Mouse (Mus musculus) embryonic facial prominence, embryonic 15.5 days (tissue): ENCODE data around the gene Trmt10b. TPM values are rescaled to one million over a fixed set of nuclear protein-coding genes. Genes with fewer than 3 reads are reported as not detected.

ENCODE experiments used
- ATAC-seq: fragments of 200-750 bp; cut with Nextera tagmentation; 2 replicates; pipeline ENCODE4 v1.8.0; 2017; ENCODE audit warnings: low read depth, moderate TSS enrichment; ENCODE audit not compliant: insufficient number of reproducible peaks, low FRiP score, low TSS enrichment
- H3K27ac ChIP-seq: fragments of 300-500 bp; sonication (generic); replicated peaks from 2 replicates; pipeline ENCODE4 v1.5.1; 2015; ENCODE audit warnings: mild to moderate bottlenecking, inconsistent platforms
- H3K27me3 ChIP-seq: fragments of 300-500 bp; sonication (generic); 2 replicates; pipeline ENCODE4 v1.6.1; 2015; ENCODE audit warnings: inconsistent platforms
- H3K36me3 ChIP-seq: fragments of 300-500 bp; sonication (generic); 2 replicates; pipeline ENCODE4 v1.6.1; 2015; ENCODE audit warnings: mild to moderate bottlenecking, inconsistent platforms
- H3K4me1 ChIP-seq: fragments of 300-500 bp; sonication (generic); 2 replicates; pipeline ENCODE4 v1.6.1; 2015; ENCODE audit warnings: inconsistent platforms
- H3K4me2 ChIP-seq: fragments of 300-500 bp; sonication (generic); replicated peaks from 2 replicates; pipeline ENCODE4 v1.6.1; 2015; ENCODE audit warnings: mild to moderate bottlenecking, inconsistent platforms
- H3K4me3 ChIP-seq: fragments of 300-500 bp; sonication (generic); replicated peaks from 2 replicates; pipeline ENCODE4 v1.5.1; 2015; ENCODE audit warnings: mild to moderate bottlenecking, inconsistent platforms
- H3K9ac ChIP-seq: fragments of 300-500 bp; sonication (generic); 2 replicates; pipeline ENCODE4 v1.6.1; 2015; ENCODE audit warnings: inconsistent platforms
- H3K9me3 ChIP-seq: fragments of 300-500 bp; sonication (generic); replicated peaks from 2 replicates; pipeline ENCODE4 v1.6.1; 2016; ENCODE audit warnings: inconsistent platforms
- WGBS: fragments of 180-500 bp; shearing (Covaris S2); methylation state at CpG from one replicate; pipeline ENCODE4 v1.1.7; 2015; 5-methylcytosine and 5-hydroxymethylcytosine counted together
- polyA plus RNA-seq: library from polyadenylated mRNA; unstranded; fragments of >200 nt; fragmentation: Nextera tagmentation; extraction: Ambion mirVana; gene quantifications from 2 replicates; pipeline ENCODE4 v1.2.1, GENCODE M21; 2015

Gene Trmt10b
- polyA plus RNA-seq, 1 experiment from 2014 or later: 18.0 TPM

DNA sequence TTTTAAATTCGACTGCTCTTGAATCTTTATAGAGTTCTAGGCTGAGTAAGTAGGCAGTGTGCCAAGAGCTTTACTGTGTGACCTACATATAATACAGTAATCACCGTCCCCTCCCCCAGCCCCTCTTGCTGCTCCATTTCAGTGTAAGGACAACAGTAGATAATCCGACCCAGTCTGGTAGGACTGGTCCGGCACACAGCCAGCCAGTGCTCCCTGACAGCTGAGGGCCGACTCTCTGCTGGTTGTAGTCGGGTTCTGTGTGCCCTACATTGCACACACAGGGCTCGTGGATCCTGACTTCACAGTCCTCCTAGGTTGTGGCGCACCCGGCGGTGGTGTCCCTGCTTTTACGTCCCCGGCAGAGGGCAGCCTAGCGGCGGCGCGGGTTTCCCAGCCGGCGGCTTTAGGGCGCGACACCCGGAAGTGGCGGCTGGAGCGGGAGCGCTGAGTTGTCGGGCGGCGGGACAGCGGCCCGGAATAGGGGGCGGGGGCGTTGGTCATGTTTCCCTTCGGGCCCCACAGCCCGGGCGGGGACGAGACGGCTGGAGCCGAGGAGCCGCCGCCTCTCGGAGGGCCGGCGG, 44.8 kb downstream of the Trmt10b start, which contains the start of gene Dcaf10:
Gene Dcaf10 (plus strand): TSS at position 433 of the 581 bp plus-strand sequence.
- Histone ChIP-seq H3K4me1 (peaks cover 11% of the 10 kb centered on the region), H3K36me3 (no peaks in the 10 kb centered on the region), H3K9me3 (no peaks in the 10 kb centered on the region), H3K4me2 (peak within 1 kb of the TSS; percentile 58), H3K9ac (peak within 1 kb of the TSS; percentile 88), H3K27me3 (no peaks in the 10 kb centered on the region), H3K27ac (peak within 1 kb of the TSS; percentile 98), H3K4me3 (peak within 1 kb of the TSS; percentile 77)
- peak; percentile 95 for ATAC-seq
- WGBS: under 1% methylated on average over 40 of the region's 42 CpGs

DNA sequence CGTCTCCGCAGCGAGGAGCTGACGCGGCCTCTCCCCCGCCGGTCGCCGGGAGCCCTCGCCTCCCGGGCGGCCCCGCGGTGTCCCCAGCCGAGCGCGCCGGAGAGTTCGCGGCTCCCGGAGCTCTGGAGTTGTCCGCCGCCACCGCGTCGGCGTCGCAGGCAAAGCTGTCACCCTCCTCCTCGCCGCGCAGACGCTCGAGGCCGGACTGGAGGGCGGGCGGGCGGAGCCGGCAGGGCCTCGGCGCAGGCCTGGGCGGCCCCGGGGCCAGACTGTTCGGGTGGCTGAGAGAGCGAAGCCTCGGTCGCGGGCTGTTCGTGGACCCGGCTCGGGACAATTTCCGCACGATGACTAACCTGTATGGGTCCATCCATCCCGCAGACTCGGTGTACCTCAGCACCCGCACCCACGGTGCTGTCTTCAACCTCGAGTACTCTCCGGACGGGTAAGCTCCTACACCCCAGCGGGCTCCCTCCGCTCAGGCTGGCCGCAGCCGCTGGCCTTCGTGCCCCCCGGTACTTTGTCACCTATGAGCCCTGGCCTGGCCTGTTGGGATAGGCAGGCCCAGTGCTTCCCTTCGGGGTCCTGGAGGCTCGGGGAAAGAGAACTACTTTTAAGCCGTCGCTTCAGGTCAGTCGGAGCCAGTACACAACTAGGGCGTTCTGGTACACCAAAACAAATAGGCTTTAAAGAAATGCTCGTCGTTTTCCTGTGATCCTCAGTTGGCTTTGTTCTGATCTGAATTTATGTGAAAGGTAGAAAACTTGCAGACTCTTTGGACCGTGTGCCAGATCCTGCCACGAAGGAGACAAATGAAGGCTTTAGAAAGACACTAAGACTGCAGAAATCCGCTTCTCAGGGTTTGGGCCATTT, 45.6 kb downstream of the Trmt10b start, which contains the start of gene Exosc3:
Gene Exosc3 (minus strand): TSS at position 447 of the 870 bp plus-strand sequence.
- ATAC-seq: peak; percentile 86
- Histone ChIP-seq H3K27me3 (no peaks in the 10 kb centered on the region), H3K36me3 (0 out of 2 replicates have a peak, but pooled peaks cover 4% of the 10 kb centered on the region), H3K4me1 (peaks cover 11% of the 10 kb centered on the region), H3K4me2 (peak within 1 kb of the TSS; percentile 58), H3K27ac (peak within 1 kb of the TSS; percentile 98), H3K9ac (peak within 1 kb of the TSS; percentile 88), H3K9me3 (no peaks in the 10 kb centered on the region), H3K4me3 (peak within 1 kb of the TSS; percentile 77)
- WGBS: under 1% methylated on average over 61 of the region's 76 CpGs

DNA sequence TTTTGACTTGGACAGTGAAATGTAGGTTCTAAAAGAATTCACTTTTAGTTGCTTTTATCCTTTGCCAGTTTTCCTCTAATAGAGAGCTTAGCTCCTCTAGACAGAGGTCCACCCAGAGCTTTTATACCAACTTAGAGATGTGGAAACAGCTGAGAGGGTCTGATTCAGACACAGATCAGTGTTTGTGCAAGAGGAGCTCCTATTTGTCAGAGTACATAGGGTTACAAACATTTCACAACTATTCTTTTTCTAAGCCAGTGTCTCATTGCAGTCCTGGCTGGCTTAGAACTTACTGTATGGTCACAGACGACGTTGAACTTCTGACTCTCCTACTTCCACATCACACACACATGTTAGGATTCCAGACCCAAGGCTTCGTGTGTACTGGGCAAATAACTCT, 59.7 kb downstream of the Trmt10b start:
- peaks cover 29% of the 10 kb centered on the region for H3K36me3 ChIP-seq

More for the DNA sequence above, 59.7 kb downstream of the Trmt10b start:
- ATAC-seq: no peak
- Histone ChIP-seq H3K4me3 (no peak overlapping the region), H3K9ac (no peak overlapping the region), H3K4me2 (no peak overlapping the region), H3K27me3 (no peaks in the 10 kb centered on the region), H3K27ac (no peak overlapping the region), H3K4me1 (no peaks in the 10 kb centered on the region), H3K9me3 (no peaks in the 10 kb centered on the region)
- 89% methylated on average over 3 of the region's 3 CpGs for WGBS

Other genes with a start within 250 kb of the Trmt10b start
- 20.0 and 20.5 TPM in 2 replicates for gene Fbxo10, start 212.5 kb upstream of the Trmt10b start, polyA plus RNA-seq
- gene Tomm5, start 189.0 kb upstream of the Trmt10b start, polyA plus RNA-seq: 192 and 221 TPM in 2 replicates
- 4.1 and 4.5 TPM in 2 replicates for gene Frmpd1, start 112.3 kb upstream of the Trmt10b start, polyA plus RNA-seq
- 13.7 and 15.3 TPM in 2 replicates for gene Dcaf10, start 45.0 kb downstream of the Trmt10b start, polyA plus RNA-seq
- gene Exosc3, start 45.6 kb downstream of the Trmt10b start, polyA plus RNA-seq: 67.1 and 68.9 TPM in 2 replicates
- 58.9 and 64.8 TPM in 2 replicates for gene Slc25a51, start 111.6 kb downstream of the Trmt10b start, polyA plus RNA-seq
- gene Shb, start 235.3 kb downstream of the Trmt10b start, polyA plus RNA-seq: 9.1 and 9.9 TPM in 2 replicates